Mouse (Mus musculus): ENCODE data around the gene Dclk1. TPM values are rescaled to one million over a fixed set of nuclear protein-coding genes. Genes with fewer than 3 reads are reported as not detected.
A peak's percentile ranks its signal among the peaks of the same experiment; 100 is the strongest.

Gene Dclk1
- polyA plus RNA-seq, 1 experiment from 2014 or later = 24.5 TPM

- H3K4me2 ChIP-seq (replicated peaks; ENCODE audit: low read depth, low read length) = no peak overlapping the region
- no peak overlapping the region for H3K9ac ChIP-seq (ENCODE audit: low read depth, low read length)
- no peaks in the 10 kb centered on the region for H3K4me1 ChIP-seq (ENCODE audit: control insufficient read depth, insufficient read depth, low read length)
- H3K27ac ChIP-seq (ENCODE audit: low read depth, low read length) = no peak overlapping the region
- ATAC-seq (ENCODE audit: low FRiP score, low TSS enrichment) = no peak
- no peaks in the 10 kb centered on the region for H3K27me3 ChIP-seq (ENCODE audit: control insufficient read depth, insufficient read depth, low read length)
- no peaks in the 10 kb centered on the region for H3K36me3 ChIP-seq (ENCODE audit: control insufficient read depth, insufficient read depth, low read length)
- 84% methylated on average over 6 of the region's 6 CpGs for WGBS
- no peaks in the 10 kb centered on the region for H3K9me3 ChIP-seq (ENCODE audit: control insufficient read depth, low read length)
- H3K4me3 ChIP-seq (ENCODE audit: low read length) = no peak overlapping the region
These were observed 30.4 kb downstream of the Dclk1 start for GRCm38 (mm10) chr3:55272536-55272935.

- Histone ChIP-seq H3K4me3 (ENCODE audit: low read length) (no peak overlapping the region), H3K4me1 (ENCODE audit: control insufficient read depth, insufficient read depth, low read length) (no peaks in the 10 kb centered on the region), H3K27me3 (ENCODE audit: control insufficient read depth, insufficient read depth, low read length) (no peaks in the 10 kb centered on the region), H3K4me2 (replicated peaks; ENCODE audit: low read depth, low read length) (no peak overlapping the region), H3K9ac (ENCODE audit: low read depth, low read length) (no peak overlapping the region), H3K36me3 (ENCODE audit: control insufficient read depth, insufficient read depth, low read length) (no peaks in the 10 kb centered on the region), H3K27ac (ENCODE audit: low read depth, low read length) (no peak overlapping the region), H3K9me3 (ENCODE audit: control insufficient read depth, low read length) (no peaks in the 10 kb centered on the region)
- ATAC-seq (ENCODE audit: low FRiP score, low TSS enrichment) = no peak
- 90% methylated on average over 3 of the region's 3 CpGs for WGBS
These were observed 34.3 kb downstream of the Dclk1 start for GRCm38 (mm10) chr3:55276446-55276845.

DNA sequence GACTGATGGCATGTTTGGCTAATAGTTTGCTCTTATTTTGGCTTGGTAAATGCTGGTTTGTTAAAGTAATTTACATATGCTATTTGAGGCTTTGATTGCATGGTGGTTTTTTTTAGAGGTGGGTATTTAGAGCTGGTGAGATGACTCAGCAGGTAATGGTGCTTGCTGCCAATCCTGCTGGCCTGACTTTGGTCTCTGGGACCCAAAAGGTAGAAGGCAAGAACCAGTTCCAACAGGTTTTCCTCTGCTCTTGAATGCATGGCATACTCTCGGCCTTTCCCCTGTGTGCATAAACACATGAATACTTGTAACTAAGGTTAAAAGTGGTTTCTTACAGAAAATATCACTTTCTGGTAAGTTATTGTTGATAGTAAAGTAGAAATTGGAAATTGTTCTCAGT is 34.7 kb downstream of the Dclk1 start:
- H3K27ac ChIP-seq (ENCODE audit: low read depth, low read length) = no peak overlapping the region
- no peak overlapping the region for H3K9ac ChIP-seq (ENCODE audit: low read depth, low read length)
- H3K9me3 ChIP-seq (ENCODE audit: control insufficient read depth, low read length) = no peaks in the 10 kb centered on the region
- H3K4me3 ChIP-seq (ENCODE audit: low read length) = no peak overlapping the region
- no peak for ATAC-seq (ENCODE audit: low FRiP score, low TSS enrichment)
- H3K4me1 ChIP-seq (ENCODE audit: control insufficient read depth, insufficient read depth, low read length) = no peaks in the 10 kb centered on the region
- WGBS = 77% methylated on average over 1 of the region's 1 CpGs
- no peak overlapping the region for H3K4me2 ChIP-seq (replicated peaks; ENCODE audit: low read depth, low read length)
- no peaks in the 10 kb centered on the region for H3K36me3 ChIP-seq (ENCODE audit: control insufficient read depth, insufficient read depth, low read length)
- no peaks in the 10 kb centered on the region for H3K27me3 ChIP-seq (ENCODE audit: control insufficient read depth, insufficient read depth, low read length)

GRCm38 (mm10) chr3:55277829-55278228 is 35.7 kb downstream of the Dclk1 start:
- Histone ChIP-seq H3K9ac (ENCODE audit: low read depth, low read length) (no peak overlapping the region), H3K27me3 (ENCODE audit: control insufficient read depth, insufficient read depth, low read length) (no peaks in the 10 kb centered on the region), H3K9me3 (ENCODE audit: control insufficient read depth, low read length) (no peaks in the 10 kb centered on the region), H3K4me3 (ENCODE audit: low read length) (no peak overlapping the region), H3K4me2 (replicated peaks; ENCODE audit: low read depth, low read length) (no peak overlapping the region), H3K36me3 (ENCODE audit: control insufficient read depth, insufficient read depth, low read length) (no peaks in the 10 kb centered on the region), H3K27ac (ENCODE audit: low read depth, low read length) (no peak overlapping the region), H3K4me1 (ENCODE audit: control insufficient read depth, insufficient read depth, low read length) (no peaks in the 10 kb centered on the region)
- WGBS = 68% methylated on average over 1 of the region's 1 CpGs
- ATAC-seq (ENCODE audit: low FRiP score, low TSS enrichment) = no peak

GRCm38 (mm10) chr3:55279923-55280322 is 37.8 kb downstream of the Dclk1 start:
- H3K9ac ChIP-seq (ENCODE audit: low read depth, low read length) = no peak overlapping the region
- no peaks in the 10 kb centered on the region for H3K9me3 ChIP-seq (ENCODE audit: control insufficient read depth, low read length)
- H3K27me3 ChIP-seq (ENCODE audit: control insufficient read depth, insufficient read depth, low read length) = no peaks in the 10 kb centered on the region
- H3K4me2 ChIP-seq (replicated peaks; ENCODE audit: low read depth, low read length) = no peak overlapping the region
- H3K36me3 ChIP-seq (ENCODE audit: control insufficient read depth, insufficient read depth, low read length) = no peaks in the 10 kb centered on the region
- WGBS = 86% methylated on average over 4 of the region's 4 CpGs
- no peak overlapping the region for H3K4me3 ChIP-seq (ENCODE audit: low read length)
- no peak overlapping the region for H3K27ac ChIP-seq (ENCODE audit: low read depth, low read length)
- no peak for ATAC-seq (ENCODE audit: low FRiP score, low TSS enrichment)
- H3K4me1 ChIP-seq (ENCODE audit: control insufficient read depth, insufficient read depth, low read length) = no peaks in the 10 kb centered on the region

GRCm38 (mm10) chr3:55280471-55280870 is 38.3 kb downstream of the Dclk1 start:
- ATAC-seq (ENCODE audit: low FRiP score, low TSS enrichment) = no peak
- H3K4me2 ChIP-seq (replicated peaks; ENCODE audit: low read depth, low read length) = no peak overlapping the region
- no peaks in the 10 kb centered on the region for H3K4me1 ChIP-seq (ENCODE audit: control insufficient read depth, insufficient read depth, low read length)
- H3K4me3 ChIP-seq (ENCODE audit: low read length) = no peak overlapping the region
- H3K27ac ChIP-seq (ENCODE audit: low read depth, low read length) = no peak overlapping the region
- H3K36me3 ChIP-seq (ENCODE audit: control insufficient read depth, insufficient read depth, low read length) = no peaks in the 10 kb centered on the region
- H3K9ac ChIP-seq (ENCODE audit: low read depth, low read length) = no peak overlapping the region
- no peaks in the 10 kb centered on the region for H3K9me3 ChIP-seq (ENCODE audit: control insufficient read depth, low read length)
- H3K27me3 ChIP-seq (ENCODE audit: control insufficient read depth, insufficient read depth, low read length) = no peaks in the 10 kb centered on the region

DNA sequence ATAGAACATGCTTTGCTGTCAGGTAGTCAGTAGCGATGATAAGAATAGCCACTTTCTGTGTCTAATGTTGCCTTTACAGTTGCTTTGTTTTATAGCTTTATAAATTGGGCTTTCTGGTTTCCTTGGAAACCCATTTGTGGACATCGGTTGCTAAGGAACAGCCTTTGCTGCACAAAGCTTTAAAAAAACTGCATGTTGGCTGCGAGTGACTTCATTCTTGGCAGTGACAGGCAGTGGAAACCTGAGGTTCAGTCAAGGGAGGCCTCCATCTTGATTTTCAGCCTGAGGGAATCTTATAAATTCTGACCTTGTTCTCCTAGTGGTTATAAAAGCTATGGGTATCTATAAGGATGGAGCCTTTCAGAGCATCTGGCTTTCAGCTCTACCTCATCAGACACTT is 42.1 kb downstream of the Dclk1 start:
- Histone ChIP-seq H3K9me3 (ENCODE audit: control insufficient read depth, low read length) (no peaks in the 10 kb centered on the region), H3K36me3 (ENCODE audit: control insufficient read depth, insufficient read depth, low read length) (no peaks in the 10 kb centered on the region), H3K4me3 (ENCODE audit: low read length) (no peak overlapping the region), H3K4me1 (ENCODE audit: control insufficient read depth, insufficient read depth, low read length) (no peaks in the 10 kb centered on the region), H3K27me3 (ENCODE audit: control insufficient read depth, insufficient read depth, low read length) (no peaks in the 10 kb centered on the region), H3K9ac (ENCODE audit: low read depth, low read length) (no peak overlapping the region), H3K4me2 (replicated peaks; ENCODE audit: low read depth, low read length) (no peak overlapping the region), H3K27ac (ENCODE audit: low read depth, low read length) (no peak overlapping the region)
- WGBS = 59% methylated on average over 3 of the region's 3 CpGs
- ATAC-seq (ENCODE audit: low FRiP score, low TSS enrichment) = no peak

DNA sequence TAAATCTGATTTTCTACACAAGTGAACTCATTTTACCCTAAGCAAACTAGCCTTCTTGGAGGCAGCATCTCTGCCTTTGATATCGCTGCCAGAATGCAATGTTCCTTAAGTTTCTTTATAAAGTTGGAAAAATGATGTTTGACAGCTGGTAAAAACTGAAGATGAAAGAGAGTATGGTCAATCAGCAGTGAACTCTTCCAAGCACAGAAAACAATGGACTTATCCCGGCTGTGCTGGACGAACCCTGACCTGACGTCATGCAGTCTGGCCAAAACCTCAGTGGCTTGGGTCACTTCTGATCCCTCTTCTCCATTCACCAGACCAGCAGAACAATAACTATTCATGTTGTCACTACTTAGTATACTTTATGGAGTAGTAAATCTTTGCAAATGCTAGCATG is 46.6 kb downstream of the Dclk1 start:
- no peak overlapping the region for H3K27ac ChIP-seq (ENCODE audit: low read depth, low read length)
- WGBS = 49% methylated on average over 4 of the region's 4 CpGs
- no peak for ATAC-seq (ENCODE audit: low FRiP score, low TSS enrichment)

DNA sequence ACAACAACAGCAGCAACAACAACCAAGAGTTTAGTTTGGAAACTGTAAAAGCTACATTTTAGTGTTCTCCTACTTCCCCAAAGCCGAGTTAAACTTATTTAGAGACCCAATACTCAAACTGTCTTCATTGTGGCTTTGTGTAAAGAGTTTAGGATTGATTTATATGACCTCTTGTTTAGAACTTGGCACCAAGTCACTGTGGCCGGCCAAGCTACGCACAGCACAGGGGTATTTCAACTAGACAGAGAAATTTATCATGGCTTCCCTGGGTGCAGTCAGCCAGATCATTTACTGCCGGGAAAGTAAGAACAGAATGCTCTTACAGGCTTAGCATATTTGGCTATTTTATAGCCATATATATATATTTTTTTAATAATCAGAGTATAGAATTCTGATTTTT is 49.8 kb downstream of the Dclk1 start:
- WGBS = 17% methylated on average over 4 of the region's 4 CpGs
- no peak overlapping the region for H3K27ac ChIP-seq (ENCODE audit: low read depth, low read length)

More for the DNA sequence above, 46.6 kb downstream of the Dclk1 start:
- H3K36me3 ChIP-seq (ENCODE audit: control insufficient read depth, insufficient read depth, low read length) = no peaks in the 10 kb centered on the region
- H3K4me1 ChIP-seq (ENCODE audit: control insufficient read depth, insufficient read depth, low read length) = 0 out of 2 replicates have a peak, but pooled peaks cover 3% of the 10 kb centered on the region
- no peak overlapping the region for H3K4me3 ChIP-seq (ENCODE audit: low read length)
- H3K9ac ChIP-seq (ENCODE audit: low read depth, low read length) = no peak overlapping the region
- no peaks in the 10 kb centered on the region for H3K9me3 ChIP-seq (ENCODE audit: control insufficient read depth, low read length)
- H3K4me2 ChIP-seq (replicated peaks; ENCODE audit: low read depth, low read length) = no peak overlapping the region
- no peaks in the 10 kb centered on the region for H3K27me3 ChIP-seq (ENCODE audit: control insufficient read depth, insufficient read depth, low read length)

More for the DNA sequence above, 49.8 kb downstream of the Dclk1 start:
- ATAC-seq (ENCODE audit: low FRiP score, low TSS enrichment) = peak; percentile 52; the same call in 1 of the 2 replicates
- Histone ChIP-seq H3K9ac (ENCODE audit: low read depth, low read length) (no peak overlapping the region), H3K4me3 (ENCODE audit: low read length) (no peak overlapping the region), H3K4me2 (replicated peaks; ENCODE audit: low read depth, low read length) (no peak overlapping the region), H3K9me3 (ENCODE audit: control insufficient read depth, low read length) (no peaks in the 10 kb centered on the region), H3K4me1 (ENCODE audit: control insufficient read depth, insufficient read depth, low read length) (0 out of 2 replicates have a peak, but pooled peaks cover 3% of the 10 kb centered on the region), H3K27me3 (ENCODE audit: control insufficient read depth, insufficient read depth, low read length) (no peaks in the 10 kb centered on the region), H3K36me3 (ENCODE audit: control insufficient read depth, insufficient read depth, low read length) (no peaks in the 10 kb centered on the region)
